Mouse (Mus musculus) kidney, postnatal 25 days (tissue): ENCODE data around the gene Gm10061.
"Not testable (repeated sequence)": the region's sequence is repeated elsewhere in the genome, so short reads cannot be mapped to it uniquely, and the experiment has no call there.

Source experiments
- DNase-seq, 2 experiments: peaks; one replicate each; pipeline ENCODE4 v3.0.0; 2021; ENCODE audit warnings: mixed read lengths in 2 of 2

The Gm10061 gene

DNA sequence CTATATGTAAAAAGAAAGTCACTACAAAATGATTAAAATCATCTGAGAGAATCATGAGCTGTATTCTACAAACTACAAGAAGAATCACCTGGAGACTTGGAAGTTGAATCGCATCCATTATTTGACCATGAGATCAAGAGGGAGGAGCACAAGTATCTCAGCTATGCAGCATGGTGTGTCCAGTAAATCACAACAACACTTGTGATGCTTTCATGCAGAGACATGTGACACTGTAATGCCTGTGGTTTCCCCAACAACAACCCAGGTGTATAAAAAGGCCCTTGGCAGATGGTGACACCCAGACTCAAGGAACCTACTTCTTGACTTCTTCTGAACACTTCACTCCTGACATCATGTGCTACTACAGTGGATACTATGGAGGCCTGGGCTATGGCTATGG lies at the start of gene Gm10061:
TSS of gene Gm10061 (plus strand) at position 301 of the 400 bp plus-strand sequence.
- DNase-seq: no peak

DNA sequence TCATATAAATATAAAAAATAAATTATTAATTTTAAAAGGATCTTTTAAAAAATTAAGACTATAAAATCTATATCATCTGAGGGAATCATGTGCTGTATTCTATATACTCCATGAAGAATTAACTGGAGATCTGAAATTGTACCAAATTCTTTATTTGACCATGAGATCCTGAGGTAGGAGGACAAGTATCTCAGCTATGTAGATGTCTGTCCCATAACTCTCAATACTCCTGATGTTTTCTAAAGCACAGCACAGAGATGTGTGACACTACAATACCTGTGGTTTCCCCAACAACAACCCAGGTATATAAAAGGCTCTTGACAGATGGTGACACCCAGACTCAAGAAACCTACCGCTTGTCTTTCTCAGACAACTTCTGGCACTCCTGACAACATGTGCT lies 10.3 kb upstream of the Gm10061 start, which contains the start of gene Gm6358:
TSS of gene Gm6358 (plus strand) at position 301 of the 400 bp plus-strand sequence.
- no peak for DNase-seq

DNA sequence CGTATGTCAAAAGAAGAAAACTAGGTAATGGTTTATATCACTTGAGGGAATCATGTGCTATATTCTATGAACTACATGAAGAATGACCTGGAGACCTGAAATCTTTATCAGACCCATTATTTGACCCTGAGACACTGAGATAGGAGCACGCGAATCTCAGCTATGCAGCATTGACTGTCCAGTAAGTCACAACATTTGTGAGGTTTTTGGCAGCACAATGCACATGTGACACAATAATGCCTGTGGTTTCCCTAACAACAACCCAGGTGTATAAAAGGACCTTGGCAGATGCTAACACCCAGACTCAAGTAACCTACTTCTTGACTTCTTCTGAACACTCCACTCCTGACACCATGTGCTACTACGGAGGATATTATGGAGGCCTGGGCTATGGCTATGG lies 6.8 kb downstream of the Gm10061 start, which contains the start of gene Gm9789:
TSS of gene Gm9789 (plus strand) at position 301 of the 400 bp plus-strand sequence.
- no peak for DNase-seq

DNA sequence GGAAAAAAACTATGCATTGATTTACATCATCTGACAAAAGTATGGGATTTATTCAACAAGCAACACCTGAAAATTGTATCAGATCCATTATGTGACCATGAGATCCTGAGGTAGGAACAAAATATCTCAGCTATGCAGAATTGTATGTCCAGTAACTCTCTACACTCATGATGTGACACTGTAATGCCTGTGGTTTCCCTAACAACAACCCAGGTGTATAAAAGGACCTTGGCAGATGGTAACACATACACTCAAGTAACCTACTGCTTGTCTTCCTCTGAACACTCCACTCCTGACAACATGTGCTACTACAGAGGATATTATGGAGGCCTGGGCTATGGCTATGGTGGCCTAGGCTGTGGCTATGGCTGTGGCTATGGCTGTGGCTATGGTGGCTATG lies 18.3 kb downstream of the Gm10061 start, which contains the start of gene Gm7735:
TSS of gene Gm7735 (plus strand) at position 301 of the 400 bp plus-strand sequence.
- DNase-seq: not testable (repeated sequence)

DNA sequence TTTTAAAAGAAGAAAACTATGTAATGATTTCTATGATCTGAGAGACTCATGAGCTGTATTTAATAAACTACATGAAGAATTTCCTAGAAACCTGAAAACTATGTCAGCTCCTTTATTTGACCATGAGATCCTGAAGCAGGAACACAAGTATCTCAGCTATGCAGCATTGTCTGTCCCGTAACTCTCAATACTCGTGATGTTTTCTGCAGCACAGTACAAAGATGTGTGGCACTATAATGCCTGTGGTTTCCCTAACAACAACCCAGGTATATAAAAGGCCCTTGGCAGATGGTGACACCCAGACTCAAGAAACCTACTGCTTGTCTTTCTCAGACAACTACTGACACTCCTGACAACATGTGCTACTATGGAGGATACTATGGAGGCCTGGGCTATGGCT lies 23.5 kb downstream of the Gm10061 start, which contains the start of gene 1110057P08Rik:
TSS of gene 1110057P08Rik (plus strand) at position 301 of the 400 bp plus-strand sequence.
- no peak for DNase-seq

DNA sequence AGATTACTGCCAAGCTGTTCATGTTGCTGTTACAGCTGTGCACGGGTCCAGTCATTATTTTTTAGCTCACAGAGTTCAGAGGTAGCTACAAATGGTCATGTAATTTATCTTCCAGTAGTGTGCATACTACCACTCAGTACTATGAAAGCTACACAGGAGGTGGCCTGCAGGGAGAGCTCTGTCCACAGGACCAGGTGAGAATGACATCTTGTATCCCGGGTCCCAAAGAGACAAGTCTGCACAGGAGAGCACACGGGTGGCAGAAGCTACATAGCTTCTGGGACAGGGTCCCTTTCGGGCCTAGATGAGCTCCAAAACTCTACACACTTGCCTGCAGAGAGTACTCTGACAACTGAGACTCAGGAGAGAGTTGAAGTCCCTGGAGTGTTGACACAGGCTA lies 37.7 kb downstream of the Gm10061 start:
- DNase-seq: no peak
